Mouse (Mus musculus) kidney, adult 2 months (tissue): ENCODE results near the gene Slc17a1. TPM values are rescaled to one million over a fixed set of nuclear protein-coding genes. Genes with fewer than 3 reads are reported as not detected.

Experiments used
- DNase-seq: peaks from one replicate; pipeline ENCODE4 v3.0.0; 2021
- H3K27ac ChIP-seq: fragments of 200-500 bp; 2 replicates; pipeline ENCODE4 v1.5.1; 2012; ENCODE audit warnings: low read depth, low read length, control low read depth, inconsistent platforms; ENCODE audit not compliant: insufficient read depth
- H3K27me3 ChIP-seq: fragments of 200-500 bp; replicated peaks from 2 replicates; pipeline ENCODE4 v1.6.1; 2012; ENCODE audit warnings: mild to moderate bottlenecking, moderate library complexity, low read length, inconsistent platforms; ENCODE audit not compliant: control insufficient read depth, insufficient read depth
- H3K36me3 ChIP-seq: fragments of 200-500 bp; 2 replicates; pipeline ENCODE4 v1.6.1; 2012; ENCODE audit warnings: mild to moderate bottlenecking, moderate library complexity, low read length, inconsistent platforms; ENCODE audit not compliant: control insufficient read depth, insufficient read depth
- H3K4me1 ChIP-seq: fragments of 200-500 bp; 2 replicates; pipeline ENCODE4 v1.6.1; 2011; ENCODE audit warnings: low read length; ENCODE audit not compliant: control insufficient read depth, insufficient read depth
- H3K4me3 ChIP-seq: fragments of 200-500 bp; 2 replicates; pipeline ENCODE4 v1.5.1; 2011; ENCODE audit warnings: mild to moderate bottlenecking, low read depth, low read length, control low read depth; ENCODE audit not compliant: insufficient read depth
- CTCF ChIP-seq: fragments of 200-500 bp; conservative IDR thresholded peaks from 2 replicates; pipeline ENCODE4 v1.5.1; 2011; ENCODE audit warnings: low read depth, mild to moderate bottlenecking, control low read depth, low read length, moderate library complexity, mixed read lengths; ENCODE audit not compliant: insufficient read depth, insufficient read length
- POLR2A ChIP-seq: fragments of 200-500 bp; IDR thresholded peaks from one replicate; pipeline ENCODE4 v1.6.1; 2011; ENCODE audit warnings: low read depth, low read length, control low read depth
- WGBS: fragments of 180-500 bp; shearing (Covaris S2); methylation state at CpG from one replicate; pipeline ENCODE4 v1.1.7; 2018; 5-methylcytosine and 5-hydroxymethylcytosine counted together
- polyA plus RNA-seq: library from polyadenylated mRNA; depleted of rRNA; stranded (reverse); fragments of >200 nt; gene quantifications from 2 replicates; pipeline ENCODE4 v1.2.3, GENCODE M21; 2012; rRNA removed

The Slc17a1 gene
- polyA plus RNA-seq, 1 experiment: 284 TPM

GRCm38 (mm10) chr13:23930461-23930860 lies 62.9 kb downstream of the Slc17a1 start:
- Histone ChIP-seq H3K36me3 (no peaks in the 10 kb centered on the region), H3K4me3 (no peak overlapping the region), H3K4me1 (no peaks in the 10 kb centered on the region), H3K27me3 (no peaks in the 10 kb centered on the region), H3K27ac (no peak overlapping the region)
- no peak for TF ChIP-seq CTCF
- no peak for TF ChIP-seq POLR2A
- no peak for DNase-seq
- WGBS: 78% methylated on average over 9 of the region's 9 CpGs

GRCm38 (mm10) chr13:23930904-23931303 lies 63.4 kb downstream of the Slc17a1 start:
- H3K4me1 ChIP-seq: no peaks in the 10 kb centered on the region
- no peak overlapping the region for H3K4me3 ChIP-seq
- no peak for TF ChIP-seq CTCF
- TF ChIP-seq POLR2A: no peak
- no peak for DNase-seq
- H3K36me3 ChIP-seq: no peaks in the 10 kb centered on the region
- no peak overlapping the region for H3K27ac ChIP-seq
- 72% methylated on average over 11 of the region's 11 CpGs for WGBS
- no peaks in the 10 kb centered on the region for H3K27me3 ChIP-seq

GRCm38 (mm10) chr13:23933421-23934210 lies 66.1 kb downstream of the Slc17a1 start, which contains the start of gene Hist1h2ba:
TSS of gene Hist1h2ba (minus strand) at chr13:23934156.
- WGBS: 94% methylated on average over 39 of the region's 39 CpGs
- Histone ChIP-seq H3K4me1 (no peaks in the 10 kb centered on the region), H3K27me3 (no peaks in the 10 kb centered on the region), H3K4me3 (no peak within 1 kb of the TSS), H3K27ac (no peak within 1 kb of the TSS), H3K36me3 (no peaks in the 10 kb centered on the region)
- no peak for DNase-seq
- no peak for TF ChIP-seq POLR2A
- no peak for TF ChIP-seq CTCF

GRCm38 (mm10) chr13:23934211-23934520 lies 66.6 kb downstream of the Slc17a1 start, which contains the start of gene Hist1h2aa:
TSS of gene Hist1h2aa (plus strand) at chr13:23934462.
- TF ChIP-seq CTCF: no peak
- TF ChIP-seq POLR2A: no peak
- 95% methylated on average over 10 of the region's 10 CpGs for WGBS
- DNase-seq: no peak
- no peaks in the 10 kb centered on the region for H3K4me1 ChIP-seq
- no peaks in the 10 kb centered on the region for H3K27me3 ChIP-seq
- H3K27ac ChIP-seq: no peak within 1 kb of the TSS
- no peaks in the 10 kb centered on the region for H3K36me3 ChIP-seq
- H3K4me3 ChIP-seq: no peak within 1 kb of the TSS

GRCm38 (mm10) chr13:23938699-23939098 lies 71.1 kb downstream of the Slc17a1 start:
- no peak for TF ChIP-seq POLR2A
- TF ChIP-seq CTCF: no peak
- Histone ChIP-seq H3K36me3 (no peaks in the 10 kb centered on the region), H3K27ac (no peak overlapping the region), H3K4me3 (no peak overlapping the region), H3K27me3 (no peaks in the 10 kb centered on the region), H3K4me1 (no peaks in the 10 kb centered on the region; the same call in 1 of the 2 replicates)
- DNase-seq: peak; percentile 77
- WGBS: 98% methylated on average over 1 of the region's 1 CpGs

GRCm38 (mm10) chr13:23940291-23940690 lies 72.7 kb downstream of the Slc17a1 start:
- TF ChIP-seq CTCF: no peak
- no peak for TF ChIP-seq POLR2A
- WGBS: 56% methylated on average over 6 of the region's 6 CpGs
- DNase-seq: peak; percentile 47
- Histone ChIP-seq H3K4me3 (no peak overlapping the region), H3K36me3 (no peaks in the 10 kb centered on the region), H3K4me1 (no peaks in the 10 kb centered on the region; the same call in 1 of the 2 replicates), H3K27me3 (no peaks in the 10 kb centered on the region), H3K27ac (no peak overlapping the region)

- TF ChIP-seq POLR2A: no peak
- peak; percentile 36 for TF ChIP-seq CTCF
- Histone ChIP-seq H3K4me3 (no peak overlapping the region), H3K27me3 (no peaks in the 10 kb centered on the region), H3K36me3 (no peaks in the 10 kb centered on the region), H3K4me1 (no peaks in the 10 kb centered on the region; the same call in 1 of the 2 replicates), H3K27ac (no peak overlapping the region)
- 63% methylated on average over 2 of the region's 2 CpGs for WGBS
- no peak for DNase-seq
Measured at GRCm38 (mm10) chr13:23942861-23943260, 75.3 kb downstream of the Slc17a1 start.

Other genes starting within 250 kb of the Slc17a1 start
- 1.2 TPM in 2 replicates for gene Hist1h2be, start 246.6 kb upstream of the Slc17a1 start, polyA plus RNA-seq
- 1.2 and 1.4 TPM in 2 replicates for gene Hist1h1e, start 245.2 kb upstream of the Slc17a1 start, polyA plus RNA-seq
- gene Hist1h2ac, start 183.8 kb upstream of the Slc17a1 start, polyA plus RNA-seq: 0.43 and 0.44 TPM in 2 replicates
- gene Hist1h2bc, start 183.6 kb upstream of the Slc17a1 start, polyA plus RNA-seq: 473 and 571 TPM in 2 replicates
- gene Hist1h1t, start 171.9 kb upstream of the Slc17a1 start, polyA plus RNA-seq: not detected in 2 replicates
- 9.4 and 10.3 TPM in 2 replicates for gene Hist1h4c, start 169.3 kb upstream of the Slc17a1 start, polyA plus RNA-seq
- gene Hfe, start 156.9 kb upstream of the Slc17a1 start, polyA plus RNA-seq: 21.2 and 21.4 TPM in 2 replicates
- 68.7 and 76.0 TPM in 2 replicates for gene Hist1h1c, start 128.9 kb upstream of the Slc17a1 start, polyA plus RNA-seq
- gene Hist1h3c, start 122.1 kb upstream of the Slc17a1 start, polyA plus RNA-seq: 0.39 and 1.1 TPM in 2 replicates
- 2.0 and 2.8 TPM in 2 replicates for gene Hist1h2bb, start 121.0 kb upstream of the Slc17a1 start, polyA plus RNA-seq
- gene Hist1h2ab, start 116.6 kb upstream of the Slc17a1 start, polyA plus RNA-seq: 1.3 and 1.5 TPM in 2 replicates
- 0.88 and 1.4 TPM in 2 replicates for gene Hist1h3b, start 115.5 kb upstream of the Slc17a1 start, polyA plus RNA-seq
- gene Hist1h4b, start 110.7 kb upstream of the Slc17a1 start, polyA plus RNA-seq: 3.1 and 5.3 TPM in 2 replicates
- 0.91 and 2.3 TPM in 2 replicates for gene Hist1h4a, start 106.5 kb upstream of the Slc17a1 start, polyA plus RNA-seq
- 0.74 and 1.5 TPM in 2 replicates for gene Hist1h3a, start 105.4 kb upstream of the Slc17a1 start, polyA plus RNA-seq
- 0.22 TPM in 1 of 2 replicates, not detected in the other for gene Hist1h1a, start 104.1 kb upstream of the Slc17a1 start, polyA plus RNA-seq
- gene Trim38, start 97.8 kb upstream of the Slc17a1 start, polyA plus RNA-seq: 0.05 TPM in 1 of 2 replicates, not detected in the other
- 6.9 and 13.7 TPM in 2 replicates for gene Slc17a2, start 60.8 kb upstream of the Slc17a1 start, polyA plus RNA-seq
- gene Slc17a3, start 28.3 kb upstream of the Slc17a1 start, polyA plus RNA-seq: 142 and 150 TPM in 2 replicates
- 2.6 and 2.8 TPM in 2 replicates for gene Slc17a4, start 47.3 kb downstream of the Slc17a1 start, polyA plus RNA-seq
- 0.33 and 0.41 TPM in 2 replicates for gene Hist1h2ba, start 66.4 kb downstream of the Slc17a1 start, polyA plus RNA-seq
- gene Hist1h2aa, start 66.7 kb downstream of the Slc17a1 start, polyA plus RNA-seq: not detected in 2 replicates
- not detected in 2 replicates for gene Scgn, start 123.5 kb downstream of the Slc17a1 start, polyA plus RNA-seq